Mouse (Mus musculus): Measurements from ENCODE around the gene Sult5a1.

DNA sequence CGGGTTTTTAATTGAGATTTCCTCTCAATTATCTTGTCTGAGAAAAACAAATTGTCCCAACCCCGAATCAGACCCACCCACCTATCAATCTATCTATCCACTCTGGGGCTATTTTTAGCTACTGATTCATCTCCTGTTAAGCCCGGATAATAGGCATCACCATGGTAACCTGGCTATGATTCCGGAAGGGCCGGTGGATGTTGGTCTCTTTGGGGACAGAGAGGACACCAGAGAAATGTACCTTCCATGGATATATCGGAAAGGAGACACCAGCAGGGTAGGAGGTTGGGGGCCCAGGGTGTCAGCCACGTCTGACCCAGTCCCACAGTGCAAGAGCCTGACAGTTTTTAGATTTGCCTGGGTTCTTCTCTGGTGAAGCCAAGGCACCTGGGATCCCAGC lies 22.7 kb downstream of the Sult5a1 start:
- TF ChIP-seq CTCF (conservative IDR thresholded peaks at IDR 0.05; ENCODE audit: insufficient read depth, insufficient read length, low read depth, low read length) (no peak), POLR2A (IDR thresholded peaks at IDR 0.05; ENCODE audit: low read depth, low read length) (no peak)
